Mouse (Mus musculus) lung, postnatal 0 days (tissue): ENCODE measurements around the gene Lrsam1. TPM values are rescaled to one million over a fixed set of nuclear protein-coding genes. Genes with fewer than 3 reads are reported as not detected.
"Not testable (repeated sequence)": the region's sequence is repeated elsewhere in the genome, so short reads cannot be mapped to it uniquely, and the experiment has no call there.

Experiments
- ATAC-seq: fragments of 200-750 bp; cut with Nextera tagmentation; 2 replicates; pipeline ENCODE4 v1.8.0; 2017; ENCODE audit warnings: moderate library complexity
- DNase-seq: peaks from one replicate; pipeline ENCODE4 v3.0.0-alpha.2; 2016; ENCODE audit warnings: low spot score
- H3K27ac ChIP-seq: fragments of 300-500 bp; sonication (generic); 2 replicates; pipeline ENCODE4 v1.5.1; 2014; ENCODE audit warnings: antibody characterized with exemption, mild to moderate bottlenecking, low read length, mixed read lengths
- H3K27me3 ChIP-seq: fragments of 300-500 bp; sonication (generic); replicated peaks from 2 replicates; pipeline ENCODE4 v1.6.1; 2014; ENCODE audit warnings: low read length, mixed read lengths; ENCODE audit not compliant: insufficient read depth
- H3K36me3 ChIP-seq: fragments of 300-500 bp; sonication (generic); 2 replicates; pipeline ENCODE4 v1.6.1; 2014; ENCODE audit warnings: low read length, mixed read lengths; ENCODE audit not compliant: insufficient read depth
- H3K4me1 ChIP-seq: fragments of 300-500 bp; sonication (generic); 2 replicates; pipeline ENCODE4 v1.6.1; 2014; ENCODE audit warnings: antibody characterized with exemption, low read depth, low read length, mixed read lengths; ENCODE audit not compliant: insufficient read depth
- H3K4me2 ChIP-seq: fragments of 300-500 bp; sonication (generic); replicated peaks from 2 replicates; pipeline ENCODE4 v1.6.1; 2014; ENCODE audit warnings: low read depth, mild to moderate bottlenecking, low read length, moderate library complexity, mixed read lengths
- H3K4me3 ChIP-seq: fragments of 300-500 bp; sonication (generic); 2 replicates; pipeline ENCODE4 v1.5.1; 2014; ENCODE audit warnings: low read depth, low read length
- H3K9ac ChIP-seq: fragments of 300-500 bp; sonication (generic); replicated peaks from 2 replicates; pipeline ENCODE4 v1.6.1; 2014; ENCODE audit warnings: low read depth, mild to moderate bottlenecking
- H3K9me3 ChIP-seq: fragments of 300-500 bp; sonication (generic); 2 replicates; pipeline ENCODE4 v1.6.1; 2016; ENCODE audit warnings: low read length, mixed read lengths
- CTCF ChIP-seq: IDR thresholded peaks from 2 replicates; pipeline ENCODE4 v1.5.1; 2016; ENCODE audit warnings: antibody characterized with exemption, mild to moderate bottlenecking
- EP300 ChIP-seq: IDR thresholded peaks from 2 replicates; pipeline ENCODE4 v1.6.1; 2016; ENCODE audit warnings: antibody characterized with exemption, mild to moderate bottlenecking, control low read depth
- WGBS: fragments of 180-500 bp; shearing (Covaris S2); extraction: QIAGEN DNeasy Blood & Tissue Kit; methylation state at CpG from one replicate; pipeline ENCODE4 v1.1.7; 2014; 5-methylcytosine and 5-hydroxymethylcytosine counted together
- polyA plus RNA-seq: library from polyadenylated mRNA; unstranded; fragments of >200 nt; fragmentation: Nextera tagmentation; extraction: Ambion mirVana; gene quantifications from 2 replicates; pipeline ENCODE4 v1.2.1, GENCODE M21; 2015

Gene Lrsam1
- polyA plus RNA-seq, result 5.8 and 6.3 TPM in 2 replicates

DNA sequence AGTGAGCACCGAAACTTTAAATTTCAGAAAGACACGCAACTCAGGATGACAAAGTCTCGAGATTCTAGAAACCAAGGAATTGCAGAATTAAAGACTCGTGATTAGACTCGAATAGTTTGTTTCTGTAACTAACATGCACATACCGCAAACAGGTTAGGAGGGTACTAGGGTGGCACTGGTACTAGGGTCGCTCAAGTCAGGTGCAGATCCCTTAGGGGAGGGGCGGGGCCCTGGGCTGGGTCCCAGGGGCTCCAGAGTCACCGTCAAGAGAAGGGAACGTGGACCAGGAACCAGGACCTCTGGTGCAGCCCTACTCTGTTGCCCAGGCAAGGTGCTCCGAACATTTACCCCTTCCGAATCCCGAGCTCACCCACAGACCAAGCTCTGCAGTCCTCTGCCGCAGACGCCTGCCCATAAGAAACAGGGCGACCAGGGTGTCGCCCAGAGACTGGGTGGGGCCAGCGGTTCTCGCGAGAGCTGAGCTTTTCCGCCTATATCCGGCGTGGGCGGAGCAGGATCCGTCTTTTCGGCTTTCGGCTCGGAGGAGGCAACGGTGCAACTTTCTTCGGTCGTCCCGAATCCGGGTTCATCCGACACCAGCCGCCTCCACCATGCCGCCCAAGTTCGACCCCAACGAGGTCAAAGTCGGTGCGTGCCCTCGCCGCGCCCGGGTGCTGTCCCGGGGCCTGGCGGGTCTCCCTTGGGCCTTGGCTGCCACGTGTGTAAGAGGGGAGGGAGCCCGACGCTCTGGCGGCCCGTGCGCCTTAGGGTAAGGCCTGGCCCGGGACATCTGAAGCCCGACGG lies at the start of gene Lrsam1, which contains the start of gene Rpl12:
Lrsam1 (minus strand) TSS at position 423 of the 804 bp plus-strand sequence.
Rpl12 (plus strand) TSS at position 368 of the 804 bp plus-strand sequence.
- 2% methylated on average over 50 of the region's 55 CpGs for WGBS
- Histone ChIP-seq H3K27me3 (no peaks in the 10 kb centered on the region), H3K27ac (peak within 1 kb of the TSS; percentile 81), H3K36me3 (peaks cover 3% of the 10 kb centered on the region; the same call in 1 of the 2 replicates), H3K9ac (peak within 1 kb of the TSS; percentile 92), H3K9me3 (no peaks in the 10 kb centered on the region), H3K4me3 (peak within 1 kb of the TSS; percentile 69), H3K4me1 (peaks cover 7% of the 10 kb centered on the region), H3K4me2 (peak within 1 kb of the TSS; percentile 85)
- peak; percentile 97 for DNase-seq
- ATAC-seq, result peak; percentile 97
- TF ChIP-seq CTCF, result no peak
- peak; percentile 94 for TF ChIP-seq EP300

DNA sequence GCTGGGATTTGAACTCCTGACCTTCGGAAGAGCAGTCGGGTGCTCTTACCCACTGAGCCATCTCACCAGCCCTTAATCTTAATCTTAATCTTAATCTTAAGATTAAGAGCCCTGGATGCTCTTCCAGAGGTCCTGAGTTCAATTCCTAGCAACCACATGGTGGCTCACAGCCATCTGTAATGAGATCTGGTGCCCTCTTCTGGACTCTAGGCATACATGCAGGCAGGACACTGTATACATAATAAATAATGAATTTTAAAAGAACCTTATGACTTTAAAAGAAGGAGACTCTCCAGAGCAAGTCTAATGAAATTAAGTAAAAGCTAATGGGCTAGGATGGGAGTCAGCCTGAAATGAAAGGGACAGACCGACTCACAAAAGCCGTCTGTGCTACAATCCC lies 47.6 kb upstream of the Lrsam1 start:
- H3K4me3 ChIP-seq, H3K9ac ChIP-seq, H3K27ac ChIP-seq, H3K4me2 ChIP-seq, ATAC-seq, DNase-seq, H3K36me3 ChIP-seq, H3K4me1 ChIP-seq, H3K27me3 ChIP-seq, H3K9me3 ChIP-seq: not testable (repeated sequence)
- peak; percentile 48 for TF ChIP-seq CTCF
- 84% methylated on average over 4 of the region's 4 CpGs for WGBS

DNA sequence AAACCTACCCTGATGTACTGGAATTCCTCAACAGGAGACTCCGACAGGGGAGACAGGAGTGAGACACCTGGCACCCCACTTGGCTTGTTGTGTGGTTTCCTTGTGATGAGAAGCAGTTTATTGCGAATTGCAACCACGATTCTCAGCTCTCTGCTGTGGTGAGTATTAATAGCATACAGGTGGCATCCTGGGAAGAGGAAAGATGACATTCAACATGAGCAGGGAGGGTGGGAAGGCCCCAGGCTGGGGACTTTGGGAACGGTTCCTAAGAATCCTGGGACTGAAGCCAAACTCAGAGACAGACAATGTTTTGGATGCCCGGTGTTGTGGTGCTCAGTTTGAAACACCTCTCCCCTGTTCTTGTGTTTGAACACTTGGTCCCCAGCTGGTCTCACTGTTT lies 43.6 kb upstream of the Lrsam1 start:
- TF ChIP-seq EP300 (no peak), CTCF (no peak)
- 68% methylated on average over 5 of the region's 5 CpGs for WGBS
- ATAC-seq, result no peak
- Histone ChIP-seq H3K4me3 (no peak overlapping the region), H3K36me3 (no peaks in the 10 kb centered on the region), H3K4me2 (no peak overlapping the region), H3K4me1 (no peaks in the 10 kb centered on the region), H3K27ac (no peak overlapping the region), H3K9me3 (no peaks in the 10 kb centered on the region), H3K27me3 (no peaks in the 10 kb centered on the region), H3K9ac (no peak overlapping the region)
- DNase-seq, result no peak

DNA sequence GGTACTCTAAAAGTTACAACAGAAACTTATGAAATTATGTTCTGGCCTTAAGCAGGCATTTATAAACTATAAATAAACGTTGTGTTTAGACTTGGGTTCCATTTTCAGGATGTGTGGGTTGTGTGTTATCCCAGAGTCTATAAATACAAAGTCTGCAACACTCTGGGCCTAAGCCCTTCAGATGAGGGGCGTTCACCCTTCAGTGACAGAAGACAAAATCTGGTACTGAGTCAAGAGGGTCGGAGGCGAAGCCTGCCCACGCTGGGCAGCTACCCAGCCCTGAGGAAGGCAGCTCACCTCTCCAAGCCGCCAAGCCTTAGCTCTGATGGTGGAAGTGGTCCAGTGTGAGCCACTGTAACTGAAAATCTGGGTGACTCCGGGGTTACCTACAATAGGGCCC lies 40.7 kb upstream of the Lrsam1 start:
- 80% methylated on average over 7 of the region's 7 CpGs for WGBS
- H3K27ac ChIP-seq, result no peak overlapping the region

DNA sequence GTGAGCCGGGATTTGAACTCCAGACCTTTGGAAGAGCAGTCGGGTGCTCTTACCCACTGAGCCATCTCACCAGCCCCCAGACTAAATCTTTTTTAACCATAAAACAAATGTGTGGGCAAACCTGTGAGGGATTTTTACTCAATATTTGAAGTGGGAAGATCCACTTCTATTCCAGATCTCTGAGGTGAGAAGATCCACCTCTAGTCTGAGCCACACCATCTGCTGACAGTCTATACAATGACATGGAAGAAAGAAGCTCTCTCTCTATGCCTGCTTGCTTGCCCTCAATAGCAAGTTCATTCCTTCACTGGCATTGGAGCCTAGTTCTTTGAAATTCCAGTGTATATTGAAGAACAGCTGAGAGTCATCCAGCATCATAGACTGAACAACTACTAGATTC lies 38.3 kb upstream of the Lrsam1 start:
- no peak for DNase-seq
- H3K4me2 ChIP-seq, result no peak overlapping the region
- no peaks in the 10 kb centered on the region for H3K36me3 ChIP-seq
- no peaks in the 10 kb centered on the region for H3K4me1 ChIP-seq
- 87% methylated on average over 2 of the region's 2 CpGs for WGBS
- H3K9ac ChIP-seq, result no peak overlapping the region
- H3K27me3 ChIP-seq, result no peaks in the 10 kb centered on the region
- H3K27ac ChIP-seq, result no peak overlapping the region
- no peaks in the 10 kb centered on the region for H3K9me3 ChIP-seq
- ATAC-seq, result no peak
- TF ChIP-seq EP300 (no peak), CTCF (no peak)
- H3K4me3 ChIP-seq, result no peak overlapping the region

More for the DNA sequence above, 40.7 kb upstream of the Lrsam1 start:
- H3K4me2 ChIP-seq, result no peak overlapping the region
- ATAC-seq (no peak), DNase-seq (no peak)
- H3K4me3 ChIP-seq, result no peak overlapping the region
- H3K4me1 ChIP-seq, result no peaks in the 10 kb centered on the region
- no peak overlapping the region for H3K9ac ChIP-seq
- H3K27me3 ChIP-seq, result no peaks in the 10 kb centered on the region
- TF ChIP-seq EP300 (no peak), CTCF (no peak)
- no peaks in the 10 kb centered on the region for H3K36me3 ChIP-seq
- no peaks in the 10 kb centered on the region for H3K9me3 ChIP-seq

DNA sequence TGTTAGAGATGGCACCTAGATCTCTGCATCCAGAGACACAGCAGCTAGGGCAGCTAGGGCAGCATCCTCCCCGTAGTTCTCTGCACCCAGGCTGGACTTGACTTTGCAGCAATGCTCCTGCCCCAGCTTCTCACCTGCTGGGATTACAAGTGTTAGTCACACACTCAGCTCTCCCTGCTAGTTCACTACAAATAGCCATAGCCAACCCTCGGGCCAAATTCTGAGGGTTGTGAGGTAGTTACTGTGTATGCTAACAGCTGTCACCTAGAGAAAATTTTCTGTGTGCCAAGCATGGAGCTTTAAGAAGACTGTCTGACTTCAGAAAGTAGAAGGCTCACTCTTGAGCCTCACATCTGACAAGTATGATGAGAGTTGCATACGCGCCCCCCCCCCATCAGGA lies 36.4 kb upstream of the Lrsam1 start:
- Histone ChIP-seq H3K9me3 (no peaks in the 10 kb centered on the region), H3K9ac (no peak overlapping the region), H3K36me3 (no peaks in the 10 kb centered on the region), H3K4me2 (no peak overlapping the region), H3K27ac (no peak overlapping the region), H3K4me3 (no peak overlapping the region), H3K27me3 (no peaks in the 10 kb centered on the region), H3K4me1 (no peaks in the 10 kb centered on the region)
- TF ChIP-seq CTCF (no peak), EP300 (no peak)
- ATAC-seq (no peak), DNase-seq (no peak)
- 78% methylated on average over 4 of the region's 4 CpGs for WGBS
